Mouse (Mus musculus): ENCODE measurements around the gene Marveld1. TPM values are rescaled to one million over a fixed set of nuclear protein-coding genes. Genes with fewer than 3 reads are reported as not detected.

Marveld1 gene
- polyA plus RNA-seq, 1 experiment from 2014 or later = 1.8 TPM

- ATAC-seq (ENCODE audit: low FRiP score, low TSS enrichment) (no peak), DNase-seq (no peak)
- no peak overlapping the region for H3K4me2 ChIP-seq (ENCODE audit: low read length)
- no peak overlapping the region for H3K27ac ChIP-seq (replicated peaks; ENCODE audit: low read depth, low read length)
- H3K9me3 ChIP-seq (ENCODE audit: control insufficient read depth, low read length) = no peaks in the 10 kb centered on the region
- H3K9ac ChIP-seq (replicated peaks; ENCODE audit: low read length) = no peak overlapping the region
- peaks cover 15% of the 10 kb centered on the region for H3K4me1 ChIP-seq (ENCODE audit: control insufficient read depth, insufficient read depth, low read length)
- H3K27me3 ChIP-seq (ENCODE audit: control insufficient read depth, insufficient read depth, low read length) = peaks cover 6% of the 10 kb centered on the region; the same call in 1 of the 2 replicates
- H3K36me3 ChIP-seq (ENCODE audit: control insufficient read depth, insufficient read depth, low read length) = peaks cover 41% of the 10 kb centered on the region
- H3K4me3 ChIP-seq (replicated peaks; ENCODE audit: low read depth, low read length) = no peak overlapping the region
- WGBS = 87% methylated on average over 11 of the region's 11 CpGs
These were observed 21.5 kb upstream of the Marveld1 start for GRCm38 (mm10) chr19:42125501-42126218.

DNA sequence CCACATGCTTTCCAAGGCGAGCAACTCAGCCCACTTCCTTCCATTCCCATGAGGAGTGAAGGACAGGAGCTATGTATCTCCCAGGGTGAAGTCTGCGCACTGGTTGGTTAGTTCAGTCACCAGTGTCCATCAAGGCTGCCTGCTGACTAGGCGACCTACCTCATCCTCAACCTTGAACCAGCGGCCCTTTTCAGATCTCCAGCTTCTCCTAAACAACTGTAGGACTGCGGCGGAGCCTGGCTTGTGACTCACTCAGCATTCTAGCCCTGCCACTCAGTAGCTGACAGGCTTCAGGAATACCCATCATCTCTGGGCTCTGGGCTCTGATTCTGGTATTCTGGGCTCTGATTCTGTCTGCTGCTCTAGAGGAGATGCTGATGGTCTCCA lies 21.0 kb upstream of the Marveld1 start:
- Histone ChIP-seq H3K9ac (replicated peaks; ENCODE audit: low read length) (no peak overlapping the region), H3K27ac (replicated peaks; ENCODE audit: low read depth, low read length) (no peak overlapping the region), H3K27me3 (ENCODE audit: control insufficient read depth, insufficient read depth, low read length) (peaks cover 6% of the 10 kb centered on the region; the same call in 1 of the 2 replicates), H3K36me3 (ENCODE audit: control insufficient read depth, insufficient read depth, low read length) (peaks cover 35% of the 10 kb centered on the region), H3K4me1 (ENCODE audit: control insufficient read depth, insufficient read depth, low read length) (peaks cover 15% of the 10 kb centered on the region), H3K9me3 (ENCODE audit: control insufficient read depth, low read length) (no peaks in the 10 kb centered on the region), H3K4me2 (ENCODE audit: low read length) (no peak overlapping the region), H3K4me3 (replicated peaks; ENCODE audit: low read depth, low read length) (no peak overlapping the region)
- WGBS = 95% methylated on average over 6 of the region's 6 CpGs
- no peak for DNase-seq
- no peak for ATAC-seq (ENCODE audit: low FRiP score, low TSS enrichment)

GRCm38 (mm10) chr19:42127024-42127423 lies 20.2 kb upstream of the Marveld1 start:
- WGBS = 94% methylated on average over 5 of the region's 5 CpGs
- DNase-seq = no peak

DNA sequence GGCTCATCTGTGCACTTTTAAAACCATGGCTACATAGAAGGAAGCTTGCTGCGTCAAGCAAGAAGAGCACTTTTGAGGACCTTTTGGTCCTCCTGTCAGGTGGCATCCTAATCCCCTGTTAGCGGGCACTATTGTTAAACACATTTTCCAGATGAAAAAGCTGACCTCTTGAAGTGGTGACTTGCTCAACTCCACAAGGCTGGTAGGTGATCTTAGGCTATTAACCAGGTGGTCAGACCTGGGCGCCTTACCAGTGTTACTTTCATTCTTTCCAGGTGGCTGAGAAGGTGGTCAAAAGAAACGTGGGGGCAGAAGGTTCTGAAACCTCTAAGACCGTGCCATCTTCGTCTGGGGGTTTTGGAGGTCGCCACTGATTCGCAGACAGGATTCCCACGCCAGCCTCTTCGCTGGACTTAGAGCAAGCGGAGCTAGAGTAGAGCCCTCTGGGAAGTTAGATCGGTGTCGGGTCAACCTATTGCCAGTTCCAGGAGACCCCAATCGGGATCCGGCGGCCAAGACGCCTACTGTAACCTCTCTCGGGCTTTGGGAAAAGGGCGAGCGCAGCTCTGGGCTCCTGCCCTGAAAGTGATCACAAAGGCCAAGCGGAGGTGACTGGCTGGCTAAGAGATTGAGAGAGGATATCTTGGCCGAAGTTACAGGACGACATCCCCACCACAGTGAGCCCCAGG lies 19.0 kb upstream of the Marveld1 start:
- peaks cover 20% of the 10 kb centered on the region for H3K36me3 ChIP-seq (ENCODE audit: control insufficient read depth, insufficient read depth, low read length)
- peaks cover 15% of the 10 kb centered on the region for H3K4me1 ChIP-seq (ENCODE audit: control insufficient read depth, insufficient read depth, low read length)
- H3K4me3 ChIP-seq (replicated peaks; ENCODE audit: low read depth, low read length) = peak overlapping the region; percentile 59
- ATAC-seq (ENCODE audit: low FRiP score, low TSS enrichment) = no peak; the same call in 1 of the 2 replicates
- H3K27me3 ChIP-seq (ENCODE audit: control insufficient read depth, insufficient read depth, low read length) = peaks cover 6% of the 10 kb centered on the region; the same call in 1 of the 2 replicates
- DNase-seq = peak; percentile 18
- peak overlapping the region; percentile 100 for H3K4me2 ChIP-seq (ENCODE audit: low read length)
- WGBS = 5% methylated on average over 23 of the region's 23 CpGs
- H3K9me3 ChIP-seq (ENCODE audit: control insufficient read depth, low read length) = no peaks in the 10 kb centered on the region
- H3K9ac ChIP-seq (replicated peaks; ENCODE audit: low read length) = peak overlapping the region; percentile 70
- H3K27ac ChIP-seq (replicated peaks; ENCODE audit: low read depth, low read length) = no peak overlapping the region

More at GRCm38 (mm10) chr19:42127024-42127423, 20.2 kb upstream of the Marveld1 start:
- Histone ChIP-seq H3K9me3 (ENCODE audit: control insufficient read depth, low read length) (no peaks in the 10 kb centered on the region), H3K9ac (replicated peaks; ENCODE audit: low read length) (no peak overlapping the region), H3K27ac (replicated peaks; ENCODE audit: low read depth, low read length) (no peak overlapping the region), H3K4me2 (ENCODE audit: low read length) (no peak overlapping the region), H3K27me3 (ENCODE audit: control insufficient read depth, insufficient read depth, low read length) (peaks cover 6% of the 10 kb centered on the region; the same call in 1 of the 2 replicates), H3K4me1 (ENCODE audit: control insufficient read depth, insufficient read depth, low read length) (peaks cover 15% of the 10 kb centered on the region), H3K36me3 (ENCODE audit: control insufficient read depth, insufficient read depth, low read length) (peaks cover 27% of the 10 kb centered on the region), H3K4me3 (replicated peaks; ENCODE audit: low read depth, low read length) (no peak overlapping the region)
- ATAC-seq (ENCODE audit: low FRiP score, low TSS enrichment) = no peak

GRCm38 (mm10) chr19:42128787-42129508 lies 18.3 kb upstream of the Marveld1 start, which contains the start of gene Avpi1:
Gene Avpi1, minus strand, starts transcription at chr19:42129059.
- Histone ChIP-seq H3K27me3 (ENCODE audit: control insufficient read depth, insufficient read depth, low read length) (peaks cover 6% of the 10 kb centered on the region; the same call in 1 of the 2 replicates), H3K9ac (replicated peaks; ENCODE audit: low read length) (peak within 1 kb of the TSS; percentile 70), H3K36me3 (ENCODE audit: control insufficient read depth, insufficient read depth, low read length) (peaks cover 14% of the 10 kb centered on the region), H3K4me3 (replicated peaks; ENCODE audit: low read depth, low read length) (peak within 1 kb of the TSS; percentile 59), H3K4me2 (ENCODE audit: low read length) (peak within 1 kb of the TSS; percentile 100), H3K4me1 (ENCODE audit: control insufficient read depth, insufficient read depth, low read length) (peaks cover 15% of the 10 kb centered on the region), H3K27ac (replicated peaks; ENCODE audit: low read depth, low read length) (no peak within 1 kb of the TSS), H3K9me3 (ENCODE audit: control insufficient read depth, low read length) (no peaks in the 10 kb centered on the region)
- ATAC-seq (ENCODE audit: low FRiP score, low TSS enrichment) (peak; percentile 96), DNase-seq (peak; percentile 96)
- under 1% methylated on average over 54 of the region's 54 CpGs for WGBS

GRCm38 (mm10) chr19:42129509-42130293 lies 17.5 kb upstream of the Marveld1 start:
- no peak for ATAC-seq (ENCODE audit: low FRiP score, low TSS enrichment)
- Histone ChIP-seq H3K4me1 (ENCODE audit: control insufficient read depth, insufficient read depth, low read length) (peaks cover 15% of the 10 kb centered on the region), H3K4me3 (replicated peaks; ENCODE audit: low read depth, low read length) (peak overlapping the region; percentile 59), H3K36me3 (ENCODE audit: control insufficient read depth, insufficient read depth, low read length) (peaks cover 7% of the 10 kb centered on the region), H3K9me3 (ENCODE audit: control insufficient read depth, low read length) (no peaks in the 10 kb centered on the region), H3K27ac (replicated peaks; ENCODE audit: low read depth, low read length) (no peak overlapping the region), H3K4me2 (ENCODE audit: low read length) (peak overlapping the region; percentile 100), H3K9ac (replicated peaks; ENCODE audit: low read length) (peak overlapping the region; percentile 70), H3K27me3 (ENCODE audit: control insufficient read depth, insufficient read depth, low read length) (peaks cover 6% of the 10 kb centered on the region; the same call in 1 of the 2 replicates)
- DNase-seq = no peak
- 20% methylated on average over 14 of the region's 14 CpGs for WGBS

GRCm38 (mm10) chr19:42130294-42130606 lies 16.9 kb upstream of the Marveld1 start:
- 61% methylated on average over 3 of the region's 3 CpGs for WGBS
- Histone ChIP-seq H3K27ac (replicated peaks; ENCODE audit: low read depth, low read length) (no peak overlapping the region), H3K27me3 (ENCODE audit: control insufficient read depth, insufficient read depth, low read length) (peaks cover 6% of the 10 kb centered on the region; the same call in 1 of the 2 replicates), H3K4me2 (ENCODE audit: low read length) (no peak overlapping the region), H3K36me3 (ENCODE audit: control insufficient read depth, insufficient read depth, low read length) (peaks cover 2% of the 10 kb centered on the region), H3K9me3 (ENCODE audit: control insufficient read depth, low read length) (no peaks in the 10 kb centered on the region), H3K4me1 (ENCODE audit: control insufficient read depth, insufficient read depth, low read length) (peaks cover 15% of the 10 kb centered on the region), H3K9ac (replicated peaks; ENCODE audit: low read length) (no peak overlapping the region), H3K4me3 (replicated peaks; ENCODE audit: low read depth, low read length) (no peak overlapping the region)
- no peak for DNase-seq
- ATAC-seq (ENCODE audit: low FRiP score, low TSS enrichment) = no peak

GRCm38 (mm10) chr19:42131101-42131500 lies 16.1 kb upstream of the Marveld1 start:
- Histone ChIP-seq H3K27ac (replicated peaks; ENCODE audit: low read depth, low read length) (no peak overlapping the region), H3K4me2 (ENCODE audit: low read length) (no peak overlapping the region), H3K27me3 (ENCODE audit: control insufficient read depth, insufficient read depth, low read length) (peaks cover 6% of the 10 kb centered on the region; the same call in 1 of the 2 replicates), H3K9me3 (ENCODE audit: control insufficient read depth, low read length) (no peaks in the 10 kb centered on the region), H3K36me3 (ENCODE audit: control insufficient read depth, insufficient read depth, low read length) (no peaks in the 10 kb centered on the region), H3K4me1 (ENCODE audit: control insufficient read depth, insufficient read depth, low read length) (peaks cover 15% of the 10 kb centered on the region), H3K4me3 (replicated peaks; ENCODE audit: low read depth, low read length) (no peak overlapping the region), H3K9ac (replicated peaks; ENCODE audit: low read length) (no peak overlapping the region)
- DNase-seq (no peak), ATAC-seq (ENCODE audit: low FRiP score, low TSS enrichment) (no peak)
- WGBS = 76% methylated on average over 5 of the region's 5 CpGs
